Mouse (Mus musculus) liver, adult 10 weeks (tissue): ENCODE data around the gene 2410004B18Rik. TPM values are rescaled to one million over a fixed set of nuclear protein-coding genes. Genes with fewer than 3 reads are reported as not detected.

Experiments
- polyA plus RNA-seq: library from polyadenylated mRNA; stranded (reverse); fragments of 350-450 nt; fragmentation: Illumina TruSeq; extraction: RNeasy Lipid Tissue Mini Kit (QIAGEN cat#74804); gene quantifications from one replicate; pipeline ENCODE4 v1.2.3, GENCODE M21; 2014; ENCODE audit warnings: low read depth, low replicate concordance

2410004B18Rik gene
- polyA plus RNA-seq = 17.5 TPM

DNA sequence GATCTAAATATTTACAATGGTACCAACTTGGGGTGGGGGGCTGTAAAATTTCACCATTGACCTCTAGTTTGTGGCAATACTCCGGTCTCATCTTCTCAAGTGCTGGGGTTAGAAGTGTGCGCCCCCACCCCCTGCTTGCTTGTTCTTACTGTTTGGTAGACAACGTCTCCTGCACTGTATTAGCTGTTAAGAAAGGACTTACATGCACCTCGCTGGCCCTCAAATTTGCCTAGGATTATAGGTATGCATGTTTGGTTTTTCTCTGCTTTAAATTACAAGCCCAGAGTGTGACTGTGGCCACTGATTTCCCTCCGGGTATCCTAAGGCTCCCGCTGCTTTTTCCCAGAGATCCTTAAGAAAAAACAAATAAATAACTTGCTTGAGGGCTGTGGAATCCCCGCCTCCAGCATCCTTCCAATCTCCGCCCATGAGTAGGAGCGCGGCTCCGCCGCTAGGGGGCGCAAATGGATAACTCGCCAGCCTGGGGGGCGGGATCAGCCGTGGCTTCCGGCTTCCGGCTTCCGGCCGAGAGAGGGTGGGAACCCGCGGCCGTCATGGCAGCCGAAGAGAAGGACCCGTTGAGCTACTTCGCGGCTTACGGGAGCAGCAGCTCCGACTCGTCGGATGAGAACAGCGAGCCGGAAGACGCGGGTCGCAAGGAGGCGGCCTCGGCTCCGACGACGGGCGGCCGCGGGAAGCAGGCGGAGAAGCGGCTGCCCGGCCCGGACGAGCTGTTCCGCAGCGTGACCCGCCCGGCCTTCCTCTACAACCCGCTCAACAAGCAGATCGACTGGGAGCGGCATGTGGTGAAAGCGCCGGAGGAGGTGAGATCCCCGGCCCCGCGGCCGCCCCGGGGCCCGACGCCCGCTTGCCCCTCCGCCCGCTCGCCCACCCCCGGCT, at the start of gene 2410004B18Rik:
Gene 2410004B18Rik (plus strand): TSS at position 510 of the 900 bp plus-strand sequence.

DNA sequence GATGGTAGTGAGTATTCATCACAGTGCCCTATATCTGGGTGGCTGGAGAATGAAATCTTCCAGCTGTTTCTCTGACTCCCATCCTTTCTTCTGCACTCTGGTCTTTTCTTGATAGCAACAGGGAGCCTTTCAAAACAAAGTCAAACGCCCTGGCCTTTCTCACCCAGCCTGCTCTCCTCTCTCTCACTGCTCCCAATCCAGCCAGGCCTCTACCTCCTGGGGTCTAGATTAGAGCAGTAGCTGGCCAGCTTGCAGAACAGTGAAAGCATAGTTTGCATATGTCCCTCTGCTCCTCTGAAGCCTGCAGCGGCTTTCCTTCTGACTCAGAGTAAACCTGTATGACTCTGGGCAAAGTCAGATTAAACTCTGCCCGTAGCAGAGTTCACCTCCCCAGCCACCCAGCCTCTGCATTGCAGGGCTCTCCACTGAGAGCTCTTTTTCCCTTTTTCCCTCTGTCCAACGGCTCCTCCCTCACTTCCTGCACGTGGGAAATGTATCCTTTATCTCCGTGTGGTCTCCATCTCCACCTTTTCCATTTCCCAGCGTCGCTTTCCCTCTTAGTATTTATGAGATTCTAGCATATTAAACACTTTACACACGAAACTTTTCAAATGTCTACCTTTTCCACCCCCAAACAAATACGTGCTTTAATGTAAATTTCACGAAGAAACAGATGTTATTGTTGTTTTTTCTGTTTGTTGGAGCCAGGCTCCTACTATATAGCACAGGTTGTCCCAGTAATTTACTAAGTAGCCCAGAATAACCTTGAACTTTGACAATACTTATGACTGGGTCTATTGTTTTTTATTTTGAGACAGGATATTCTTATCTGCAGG, 15.6 kb upstream of the 2410004B18Rik start, which contains the start of gene Bcl10:
Gene Bcl10 (plus strand): TSS at position 786 of the 836 bp plus-strand sequence.

DNA sequence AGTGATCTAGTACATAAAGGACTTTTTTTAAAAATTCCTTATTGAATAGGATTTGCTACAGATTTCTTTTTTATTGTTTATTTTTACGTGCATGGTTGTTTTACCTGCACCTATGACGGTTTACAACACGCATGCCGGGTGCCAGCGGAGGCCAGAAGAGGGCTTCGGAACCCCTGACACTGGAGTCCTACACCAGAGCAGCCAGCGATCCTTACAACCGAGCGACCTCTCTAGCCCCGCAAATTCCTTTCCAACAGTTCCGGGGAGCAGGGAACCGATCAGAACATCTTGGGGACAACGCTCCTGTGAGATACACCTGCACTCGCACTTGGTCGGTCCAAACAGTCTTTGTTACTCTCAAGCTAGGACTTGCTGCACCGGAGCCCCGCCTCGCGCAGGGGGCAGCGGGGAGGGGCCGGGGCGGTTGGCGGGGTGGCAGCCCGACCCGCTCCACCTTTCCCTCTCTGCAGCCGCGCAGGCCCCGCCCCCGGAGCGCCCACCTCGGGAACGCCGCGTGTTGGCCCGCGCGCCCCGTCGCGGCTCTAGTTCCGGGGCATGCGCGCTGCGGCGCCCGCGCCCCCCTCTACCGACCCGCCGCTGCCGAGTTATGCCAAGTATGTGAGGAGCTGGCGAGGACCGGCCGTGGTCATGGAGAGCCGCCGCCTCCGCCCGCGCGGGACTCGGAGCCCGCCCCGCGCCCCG, 49.6 kb downstream of the 2410004B18Rik start, which contains the start of gene Syde2:
Gene Syde2 (plus strand): TSS at position 603 of the 702 bp plus-strand sequence.

Other genes with a start within 250 kb of the 2410004B18Rik start
- 188 TPM for gene Ddah1, start 179.3 kb upstream of the 2410004B18Rik start, polyA plus RNA-seq
- gene Bcl10, start 15.2 kb upstream of the 2410004B18Rik start, polyA plus RNA-seq = 9.8 TPM
- gene Syde2, start 49.9 kb downstream of the 2410004B18Rik start, polyA plus RNA-seq = 4.2 TPM
- not detected for gene Wdr63, start 170.1 kb downstream of the 2410004B18Rik start, polyA plus RNA-seq
- gene Mcoln3, start 179.4 kb downstream of the 2410004B18Rik start, polyA plus RNA-seq = not detected
- 0.34 TPM for gene Mcoln2, start 211.8 kb downstream of the 2410004B18Rik start, polyA plus RNA-seq